Mouse (Mus musculus) MEL (cell line): ENCODE measurements around the gene Nbas.

Experiments
- EP300 ChIP-seq, 2 experiments: IDR thresholded peaks; 2 replicates each; pipeline ENCODE4 v1.6.1; 2011; ENCODE audit warnings: improper control_type of control experiment in 2 of 2, low read length in 2 of 2, low read depth in 1 of 2, mild to moderate bottlenecking in 1 of 2
- POLR2A ChIP-seq, 2 experiments: IDR thresholded peaks; 2 replicates each; pipeline ENCODE4 v1.6.1; 2011 to 2012; ENCODE audit warnings: low read length in 2 of 2, mild to moderate bottlenecking in 2 of 2, control low read depth in 1 of 2, improper control_type of control experiment in 1 of 2, low read depth in 1 of 2, moderate library complexity in 1 of 2; ENCODE audit not compliant: control insufficient read depth in 1 of 2, insufficient read depth in 1 of 2, poor library complexity in 1 of 2
- ZNF384 ChIP-seq: IDR thresholded peaks from 2 replicates; pipeline ENCODE4 v1.6.1; 2012; ENCODE audit warnings: low read depth, mild to moderate bottlenecking, inconsistent platforms, low read length, improper control_type of control experiment

DNA sequence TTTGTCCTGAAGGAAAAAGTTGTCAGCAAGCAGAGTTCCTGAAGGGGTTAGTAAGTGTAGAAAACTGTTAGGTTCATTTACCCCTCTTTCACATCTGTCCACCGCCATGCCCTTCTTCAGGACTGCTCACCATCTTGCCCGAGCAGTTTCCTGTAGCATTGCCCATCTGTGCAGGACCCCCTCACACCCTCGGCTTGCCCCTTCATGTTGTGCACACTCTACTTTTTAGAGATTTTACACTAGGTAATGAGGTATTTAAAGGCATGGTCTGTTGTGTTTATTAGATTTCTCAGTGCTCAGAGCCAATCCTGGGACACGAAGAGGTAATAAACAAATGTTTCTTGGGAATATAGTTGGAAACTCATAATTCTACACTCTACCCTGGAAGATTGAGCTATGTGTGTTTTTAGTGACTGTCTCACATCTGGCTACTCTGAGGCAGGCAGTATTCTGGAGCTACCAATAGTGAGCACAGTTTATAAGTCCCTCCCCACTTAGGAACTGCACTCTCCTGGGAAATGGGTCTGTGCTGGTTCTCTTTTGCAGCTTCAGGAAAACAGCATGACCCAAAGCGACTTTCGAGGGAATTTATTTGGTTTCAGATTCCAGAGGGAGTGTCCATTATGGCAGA lies 191.4 kb downstream of the Nbas start:
- no peak for TF ChIP-seq ZNF384
- no peak for TF ChIP-seq EP300 (IDR thresholded peaks at IDR 0.05; ENCODE audit: low read depth in 1 of 2, low read length in 2 of 2)
- no peak for TF ChIP-seq POLR2A (IDR thresholded peaks at IDR 0.05; ENCODE audit: control insufficient read depth in 1 of 2, insufficient read depth in 1 of 2, low read depth in 1 of 2, low read length in 2 of 2, poor library complexity in 1 of 2)
